Mouse (Mus musculus) embryonic facial prominence, embryonic 12.5 days (tissue): ENCODE data around the gene Bcat2. TPM values are rescaled to one million over a fixed set of nuclear protein-coding genes. Genes with fewer than 3 reads are reported as not detected.

Experiments
- ATAC-seq: fragments of 200-750 bp; cut with Nextera tagmentation; 2 replicates; pipeline ENCODE4 v1.8.0; 2017; ENCODE audit not compliant: insufficient number of reproducible peaks, insufficient read depth, low FRiP score, low TSS enrichment
- H3K27ac ChIP-seq: fragments of 300-500 bp; sonication (generic); 2 replicates; pipeline ENCODE4 v1.5.1; 2016; ENCODE audit warnings: mild to moderate bottlenecking
- H3K27me3 ChIP-seq: fragments of 300-500 bp; sonication (generic); 2 replicates; pipeline ENCODE4 v1.6.1; 2016; ENCODE audit warnings: mild to moderate bottlenecking, moderate library complexity
- H3K36me3 ChIP-seq: fragments of 300-500 bp; sonication (generic); 2 replicates; pipeline ENCODE4 v1.6.1; 2016; ENCODE audit warnings: mild to moderate bottlenecking
- H3K4me1 ChIP-seq: fragments of 300-500 bp; sonication (generic); 2 replicates; pipeline ENCODE4 v1.6.1; 2016
- H3K4me2 ChIP-seq: fragments of 300-500 bp; sonication (generic); replicated peaks from 2 replicates; pipeline ENCODE4 v1.6.1; 2016; ENCODE audit warnings: mild to moderate bottlenecking, moderate library complexity
- H3K4me3 ChIP-seq: fragments of 300-500 bp; sonication (generic); 2 replicates; pipeline ENCODE4 v1.5.1; 2016; ENCODE audit warnings: mild to moderate bottlenecking
- H3K9ac ChIP-seq: fragments of 300-500 bp; sonication (generic); 2 replicates; pipeline ENCODE4 v1.6.1; 2016; ENCODE audit warnings: mild to moderate bottlenecking, moderate library complexity
- H3K9me3 ChIP-seq: fragments of 300-500 bp; sonication (generic); 2 replicates; pipeline ENCODE4 v1.6.1; 2016; ENCODE audit warnings: mild to moderate bottlenecking, moderate library complexity
- WGBS: fragments of 180-500 bp; shearing (Covaris S2); methylation state at CpG from one replicate; pipeline ENCODE4 v1.1.7; 2016; 5-methylcytosine and 5-hydroxymethylcytosine counted together
- polyA plus RNA-seq: library from polyadenylated mRNA; unstranded; fragments of >200 nt; fragmentation: Nextera tagmentation; extraction: Ambion mirVana; gene quantifications from 2 replicates; pipeline ENCODE4 v1.2.1, GENCODE M21; 2016

Bcat2 gene
- polyA plus RNA-seq, 1 experiment from 2014 or later, result 59.3 TPM

GRCm38 (mm10) chr7:45618316-45618715 is 48.4 kb downstream of the Bcat2 start:
- no peaks in the 10 kb centered on the region for H3K9me3 ChIP-seq
- no peak for ATAC-seq
- no peak overlapping the region for H3K4me2 ChIP-seq
- H3K27ac ChIP-seq, result no peak overlapping the region
- 77% methylated on average over 5 of the region's 5 CpGs for WGBS
- H3K27me3 ChIP-seq, result peaks cover 48% of the 10 kb centered on the region
- H3K4me3 ChIP-seq, result no peak overlapping the region
- peaks cover 16% of the 10 kb centered on the region for H3K4me1 ChIP-seq
- H3K36me3 ChIP-seq, result no peaks in the 10 kb centered on the region
- H3K9ac ChIP-seq, result no peak overlapping the region

GRCm38 (mm10) chr7:45619592-45619991 is 49.6 kb downstream of the Bcat2 start:
- no peak overlapping the region for H3K4me2 ChIP-seq
- ATAC-seq, result no peak
- H3K9me3 ChIP-seq, result no peaks in the 10 kb centered on the region
- 90% methylated on average over 5 of the region's 5 CpGs for WGBS
- no peak overlapping the region for H3K4me3 ChIP-seq
- peaks cover 48% of the 10 kb centered on the region for H3K27me3 ChIP-seq
- H3K9ac ChIP-seq, result no peak overlapping the region
- H3K4me1 ChIP-seq, result peaks cover 16% of the 10 kb centered on the region
- no peak overlapping the region for H3K27ac ChIP-seq
- no peaks in the 10 kb centered on the region for H3K36me3 ChIP-seq

GRCm38 (mm10) chr7:45621443-45621842 is 51.5 kb downstream of the Bcat2 start, which contains the start of gene Izumo1:
Gene Izumo1, plus strand, starts transcription at chr7:45621811.
- no peak within 1 kb of the TSS for H3K4me3 ChIP-seq
- WGBS, result 26% methylated on average over 9 of the region's 9 CpGs

GRCm38 (mm10) chr7:45623507-45623906 is 53.6 kb downstream of the Bcat2 start:
- WGBS, result 96% methylated on average over 11 of the region's 11 CpGs
- H3K27me3 ChIP-seq, result peaks cover 28% of the 10 kb centered on the region
- H3K4me3 ChIP-seq, result no peak overlapping the region
- H3K27ac ChIP-seq, result no peak overlapping the region
- H3K4me2 ChIP-seq, result no peak overlapping the region
- H3K4me1 ChIP-seq, result no peaks in the 10 kb centered on the region
- no peak overlapping the region for H3K9ac ChIP-seq
- H3K9me3 ChIP-seq, result no peaks in the 10 kb centered on the region
- no peak for ATAC-seq
- H3K36me3 ChIP-seq, result no peaks in the 10 kb centered on the region

More at GRCm38 (mm10) chr7:45621443-45621842, 51.5 kb downstream of the Bcat2 start, which contains the start of gene Izumo1:
- H3K4me2 ChIP-seq, result no peak within 1 kb of the TSS
- ATAC-seq, result no peak
- H3K4me1 ChIP-seq, result peaks cover 8% of the 10 kb centered on the region
- no peaks in the 10 kb centered on the region for H3K9me3 ChIP-seq
- H3K27me3 ChIP-seq, result peaks cover 31% of the 10 kb centered on the region
- no peak within 1 kb of the TSS for H3K9ac ChIP-seq
- no peaks in the 10 kb centered on the region for H3K36me3 ChIP-seq
- H3K27ac ChIP-seq, result no peak within 1 kb of the TSS

- Histone ChIP-seq H3K9me3 (no peaks in the 10 kb centered on the region), H3K27me3 (peaks cover 21% of the 10 kb centered on the region), H3K4me3 (no peak overlapping the region), H3K27ac (no peak overlapping the region), H3K4me2 (no peak overlapping the region), H3K4me1 (no peaks in the 10 kb centered on the region), H3K9ac (no peak overlapping the region), H3K36me3 (no peaks in the 10 kb centered on the region)
- no peak for ATAC-seq
- 83% methylated on average over 3 of the region's 3 CpGs for WGBS
These were observed 54.8 kb downstream of the Bcat2 start for GRCm38 (mm10) chr7:45624718-45625117.

- no peaks in the 10 kb centered on the region for H3K4me1 ChIP-seq
- H3K9me3 ChIP-seq, result no peaks in the 10 kb centered on the region
- H3K4me2 ChIP-seq, result no peak overlapping the region
- no peak for ATAC-seq
- no peak overlapping the region for H3K4me3 ChIP-seq
- H3K27ac ChIP-seq, result no peak overlapping the region
- H3K27me3 ChIP-seq, result peaks cover 24% of the 10 kb centered on the region
- no peaks in the 10 kb centered on the region for H3K36me3 ChIP-seq
- WGBS, result 90% methylated on average over 8 of the region's 8 CpGs
- no peak overlapping the region for H3K9ac ChIP-seq
These were observed 55.5 kb downstream of the Bcat2 start for GRCm38 (mm10) chr7:45625481-45625880.

- no peak for ATAC-seq
These were observed 56.7 kb downstream of the Bcat2 start for GRCm38 (mm10) chr7:45626571-45627076.

GRCm38 (mm10) chr7:45627261-45627660 is 57.3 kb downstream of the Bcat2 start, which contains the start of gene Rasip1:
Gene Rasip1, plus strand, starts transcription at chr7:45627488.
- no peaks in the 10 kb centered on the region for H3K36me3 ChIP-seq
- H3K4me3 ChIP-seq, result peak within 1 kb of the TSS; percentile 59
- H3K27ac ChIP-seq, result peak within 1 kb of the TSS; percentile 60; the same call in 1 of the 2 replicates
- peak within 1 kb of the TSS; percentile 98 for H3K4me2 ChIP-seq
- ATAC-seq, result no peak
- peaks cover 24% of the 10 kb centered on the region for H3K27me3 ChIP-seq
- peak within 1 kb of the TSS; percentile 75 for H3K9ac ChIP-seq
- peaks cover 2% of the 10 kb centered on the region for H3K4me1 ChIP-seq
- H3K9me3 ChIP-seq, result no peaks in the 10 kb centered on the region
- 76% methylated on average over 9 of the region's 9 CpGs for WGBS

More at GRCm38 (mm10) chr7:45626571-45627076, 56.7 kb downstream of the Bcat2 start:
- Histone ChIP-seq H3K27ac (no peak overlapping the region), H3K36me3 (no peaks in the 10 kb centered on the region), H3K9me3 (no peaks in the 10 kb centered on the region), H3K27me3 (peaks cover 24% of the 10 kb centered on the region), H3K4me1 (no peaks in the 10 kb centered on the region), H3K4me3 (no peak overlapping the region), H3K4me2 (no peak overlapping the region), H3K9ac (no peak overlapping the region)
- 89% methylated on average over 7 of the region's 7 CpGs for WGBS

GRCm38 (mm10) chr7:45628364-45629294 is 58.7 kb downstream of the Bcat2 start:
- 1% methylated on average over 105 of the region's 105 CpGs for WGBS

GRCm38 (mm10) chr7:45630064-45630907 is 60.3 kb downstream of the Bcat2 start:
- 73% methylated on average over 23 of the region's 23 CpGs for WGBS
- ATAC-seq, result no peak
- Histone ChIP-seq H3K9me3 (no peaks in the 10 kb centered on the region), H3K36me3 (no peaks in the 10 kb centered on the region), H3K4me1 (peaks cover 9% of the 10 kb centered on the region), H3K9ac (no peak overlapping the region), H3K27me3 (peaks cover 29% of the 10 kb centered on the region), H3K27ac (no peak overlapping the region), H3K4me3 (no peak overlapping the region), H3K4me2 (no peak overlapping the region)

More at GRCm38 (mm10) chr7:45628364-45629294, 58.7 kb downstream of the Bcat2 start:
- H3K9ac ChIP-seq, result peak overlapping the region; percentile 75
- H3K4me2 ChIP-seq, result peak overlapping the region; percentile 98
- peak; percentile 61 for ATAC-seq
- H3K27ac ChIP-seq, result peak overlapping the region; percentile 60; the same call in 1 of the 2 replicates
- H3K4me1 ChIP-seq, result peaks cover 9% of the 10 kb centered on the region
- H3K4me3 ChIP-seq, result peak overlapping the region; percentile 59
- no peaks in the 10 kb centered on the region for H3K36me3 ChIP-seq
- H3K9me3 ChIP-seq, result no peaks in the 10 kb centered on the region
- peaks cover 29% of the 10 kb centered on the region for H3K27me3 ChIP-seq

- H3K27me3 ChIP-seq, result peaks cover 24% of the 10 kb centered on the region
- 14% methylated on average over 31 of the region's 35 CpGs for WGBS
These were observed 62.5 kb downstream of the Bcat2 start for GRCm38 (mm10) chr7:45632499-45632898.

More at GRCm38 (mm10) chr7:45632499-45632898, 62.5 kb downstream of the Bcat2 start:
- H3K9ac ChIP-seq, result peak overlapping the region; percentile 63
- H3K4me3 ChIP-seq, result peak overlapping the region; percentile 30
- H3K27ac ChIP-seq, result 0 out of 2 replicates have a peak overlapping the region, but pooled peaks have one; percentile 6
- peaks cover 9% of the 10 kb centered on the region for H3K4me1 ChIP-seq
- peak overlapping the region; percentile 54 for H3K4me2 ChIP-seq
- no peaks in the 10 kb centered on the region for H3K9me3 ChIP-seq
- peaks cover 8% of the 10 kb centered on the region; the same call in 1 of the 2 replicates for H3K36me3 ChIP-seq
- no peak for ATAC-seq
